Mouse (Mus musculus) layer of hippocampus, postnatal 36 days (tissue): ENCODE measurements around the gene Hmgb1. TPM values are rescaled to one million over a fixed set of nuclear protein-coding genes. Genes with fewer than 3 reads are reported as not detected.

Experiments used
- DNase-seq, 2 experiments: peaks; one replicate each; pipeline ENCODE4 v3.0.0; 2022
- total RNA-seq, 2 experiments: library from RNA; stranded (reverse); gene quantifications; 2 replicates each; pipeline ENCODE4 v1.2.3; 2021

Hmgb1 gene
- total RNA-seq, 2 experiments from 2014 or later = 136 to 137 TPM

DNA sequence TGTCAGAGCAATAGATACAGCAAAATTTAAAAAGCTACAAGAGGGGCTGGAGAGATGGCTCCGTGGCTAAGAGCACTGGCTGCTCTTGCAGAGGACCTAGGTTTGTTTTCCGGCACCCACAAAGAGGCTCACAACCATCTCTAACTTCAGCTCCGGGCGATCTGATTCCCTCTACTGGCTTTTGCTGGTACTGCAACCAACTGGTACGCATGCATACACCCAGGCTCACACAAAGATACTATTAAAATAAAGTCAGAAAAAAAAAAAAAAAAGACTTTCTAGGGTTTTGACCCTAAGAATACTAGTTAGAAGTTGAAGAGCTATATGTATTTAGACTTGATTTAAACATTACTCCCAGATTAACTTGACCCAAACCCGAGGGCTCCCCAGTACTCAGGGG lies 82.4 kb downstream of the Hmgb1 start:
- no peak for DNase-seq

DNA sequence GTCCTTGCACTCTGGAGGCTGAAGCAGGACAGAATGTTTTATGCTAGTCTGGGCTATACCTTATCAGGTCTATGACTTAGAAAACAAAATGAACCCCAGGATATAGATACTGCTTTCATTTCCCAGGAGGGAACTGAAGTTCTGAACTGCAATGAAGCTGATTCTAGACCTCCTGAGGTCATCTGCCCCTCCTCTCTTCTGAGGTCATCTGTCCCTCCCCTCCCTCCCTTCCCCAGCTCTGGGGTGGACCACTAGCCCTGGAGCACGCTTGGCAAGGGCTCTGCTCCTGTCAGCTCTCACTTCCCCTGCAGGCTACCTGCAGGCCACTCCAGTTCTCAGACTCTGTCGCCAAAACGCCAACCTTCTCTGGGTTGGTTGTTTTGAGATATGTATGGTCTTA lies 84.2 kb downstream of the Hmgb1 start:
- DNase-seq = no peak

DNA sequence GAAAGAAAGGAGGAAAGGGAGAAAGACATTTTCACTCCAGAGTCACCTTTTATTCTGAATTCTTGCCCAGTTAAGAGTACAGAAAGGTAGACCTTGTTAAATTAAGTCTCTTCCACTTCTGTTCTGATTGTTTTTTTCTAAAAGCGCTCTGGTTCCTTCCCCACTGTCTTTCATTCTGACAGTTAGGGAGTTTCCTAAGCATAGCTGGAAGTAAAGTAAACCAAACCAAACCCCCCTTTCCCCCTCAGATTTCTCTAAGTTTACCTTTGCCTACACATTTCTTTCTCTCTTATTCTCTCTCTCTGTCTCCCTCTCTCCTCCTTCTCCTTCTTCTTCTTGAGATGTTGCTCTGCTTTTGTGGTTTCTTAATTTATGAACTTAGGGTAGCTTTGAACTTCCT lies 85.3 kb downstream of the Hmgb1 start:
- no peak for DNase-seq

DNA sequence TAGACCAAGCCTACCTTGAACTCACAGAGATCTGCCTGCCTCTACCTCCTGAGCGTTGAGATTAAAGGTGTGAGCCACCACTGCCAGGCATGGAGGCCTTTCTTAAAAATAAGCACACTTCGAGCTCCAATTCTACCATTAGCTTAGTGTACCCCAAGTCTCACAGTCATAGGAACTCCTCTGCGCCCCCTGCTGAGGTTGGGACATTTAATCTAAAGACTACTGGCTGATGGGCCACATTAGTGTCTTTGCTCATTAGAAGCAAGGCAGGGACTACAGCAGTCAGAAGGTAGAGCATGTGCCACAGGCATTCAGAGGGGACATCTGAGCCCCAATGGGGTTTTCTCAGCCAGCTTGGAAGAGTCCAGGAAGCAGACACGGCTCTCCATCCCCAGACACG lies 86.4 kb downstream of the Hmgb1 start:
- DNase-seq = no peak

DNA sequence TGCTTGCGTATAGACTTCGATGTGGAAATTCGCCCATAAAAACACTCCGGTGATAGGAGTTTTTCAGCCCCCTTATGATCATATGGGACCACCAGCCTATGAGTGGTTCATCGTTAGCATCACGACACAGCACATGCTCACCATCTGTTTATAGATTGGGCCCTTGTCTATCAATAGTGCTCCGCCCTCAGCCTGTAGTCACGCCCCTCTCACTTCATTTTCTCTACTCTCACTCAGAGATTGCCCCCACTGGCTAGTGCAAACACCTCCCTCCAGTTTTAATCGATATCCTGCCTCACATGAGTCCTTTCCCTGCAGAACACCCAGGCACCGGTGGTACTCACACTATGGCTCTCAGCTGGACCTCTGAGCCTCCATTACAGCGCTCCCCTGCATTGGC lies 88.0 kb downstream of the Hmgb1 start:
- DNase-seq = no peak

DNA sequence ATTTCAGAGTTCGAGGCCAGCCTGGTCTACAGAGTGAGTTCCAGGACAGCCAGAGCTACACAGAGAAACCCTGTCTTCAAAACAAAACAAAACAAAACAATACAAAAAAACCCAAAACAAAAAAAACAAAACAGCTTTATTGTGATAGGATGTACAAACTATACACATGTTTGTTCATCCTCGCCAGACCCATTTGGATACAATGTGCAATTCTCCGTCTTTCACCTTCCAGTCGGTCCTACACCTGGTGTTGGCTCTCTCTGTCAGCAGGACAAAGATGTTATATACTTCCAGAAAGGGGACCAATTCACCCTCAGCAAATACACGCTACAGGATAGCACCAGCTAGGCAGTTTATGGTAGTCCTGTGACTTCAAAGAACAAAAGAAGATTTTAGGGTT lies 91.4 kb downstream of the Hmgb1 start:
- DNase-seq = no peak

DNA sequence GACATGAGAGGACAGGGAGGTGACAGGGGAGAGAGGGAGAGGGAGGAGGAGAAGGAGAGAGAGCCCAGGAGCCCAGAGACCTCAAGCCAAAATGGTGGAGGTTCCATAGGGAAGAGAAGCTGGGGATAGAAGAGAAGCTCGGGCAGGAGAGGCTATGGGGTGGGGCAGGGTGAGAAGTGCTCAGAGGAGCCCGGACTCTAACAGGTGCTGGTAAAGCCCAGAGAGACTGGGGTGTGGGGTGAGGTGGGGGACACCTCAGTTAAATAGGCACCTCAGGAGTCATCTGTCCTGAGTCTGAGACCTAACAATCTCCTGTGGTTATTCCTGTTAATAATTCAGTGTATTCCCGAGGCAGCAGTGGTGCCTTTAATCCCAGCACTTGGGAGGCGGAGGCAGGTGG lies 91.8 kb downstream of the Hmgb1 start:
- no peak for DNase-seq

DNA sequence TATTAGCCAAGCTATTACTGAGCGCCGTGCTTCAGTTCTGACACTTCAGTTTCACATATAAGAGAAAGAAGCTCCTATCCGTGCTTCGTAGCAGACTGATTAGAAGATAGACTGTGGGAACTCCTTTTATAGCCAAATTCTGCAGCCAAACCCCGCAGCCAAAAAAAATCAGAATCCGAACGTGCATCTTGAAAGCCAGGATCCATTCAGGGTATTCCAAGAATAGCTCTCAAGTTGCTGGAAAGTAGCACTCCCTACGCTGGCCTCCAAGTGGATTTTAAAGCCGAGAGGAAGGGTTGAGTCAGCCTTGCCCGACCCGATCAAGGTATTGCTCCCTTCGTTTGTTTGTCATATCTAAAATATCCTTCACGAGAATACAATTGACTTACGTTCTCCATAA lies 93.0 kb downstream of the Hmgb1 start:
- no peak for DNase-seq

DNA sequence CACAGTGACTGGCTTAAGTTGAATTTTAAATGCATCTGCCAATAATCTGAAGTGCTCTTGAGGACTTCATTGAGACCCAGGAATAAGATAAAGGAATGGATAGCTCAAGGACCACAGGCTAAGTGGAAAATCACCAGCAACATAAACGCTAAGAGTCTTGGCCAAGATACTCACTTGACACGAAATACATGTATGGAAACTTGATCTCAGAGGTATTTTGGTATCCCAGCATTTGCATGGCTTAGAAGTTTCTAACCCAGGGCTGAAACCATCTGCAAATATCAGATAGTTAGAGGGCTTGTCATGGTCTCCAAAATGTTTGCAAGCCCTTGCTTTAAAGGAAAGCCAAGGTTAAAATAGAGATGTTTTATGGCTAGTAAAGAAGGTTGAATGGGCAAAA lies 94.4 kb downstream of the Hmgb1 start:
- no peak for DNase-seq

DNA sequence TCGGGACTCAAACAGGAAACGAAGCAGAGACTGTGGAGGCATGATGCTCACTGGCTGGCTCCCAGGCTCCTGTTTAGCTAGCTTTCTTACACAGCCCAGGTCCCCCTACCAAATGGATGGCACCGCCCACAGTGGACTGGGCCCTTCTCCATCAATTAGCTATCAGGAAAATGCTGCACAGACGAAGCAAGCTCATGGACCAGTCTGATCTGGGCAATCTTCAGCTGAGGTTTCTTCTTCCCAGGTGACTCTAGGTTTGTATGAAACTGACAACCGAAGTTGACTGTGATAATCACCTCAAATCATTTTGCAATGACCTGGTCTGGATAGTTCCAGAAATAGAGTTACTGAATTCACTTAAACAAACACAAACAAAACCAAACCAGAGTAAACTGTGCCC lies 94.8 kb downstream of the Hmgb1 start:
- DNase-seq = no peak

DNA sequence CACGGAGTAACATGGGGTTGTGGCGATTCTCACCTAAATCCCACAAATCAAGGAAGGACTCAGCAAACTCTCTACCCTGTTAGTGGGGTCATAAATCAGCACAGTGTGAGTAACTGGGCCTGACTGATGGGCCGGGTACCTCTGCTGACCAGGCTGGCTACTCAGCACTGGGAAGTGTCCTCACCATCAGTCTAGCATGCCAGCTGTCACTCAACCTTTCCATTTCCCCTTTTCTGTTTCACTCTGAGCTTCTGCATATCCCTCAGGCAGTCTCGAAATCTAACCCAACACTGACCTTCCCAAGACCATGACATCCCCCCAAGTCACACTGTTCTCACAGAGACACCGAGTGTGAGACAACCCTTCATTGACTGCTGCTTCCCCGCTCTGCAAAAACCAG lies 95.4 kb downstream of the Hmgb1 start:
- DNase-seq = no peak

DNA sequence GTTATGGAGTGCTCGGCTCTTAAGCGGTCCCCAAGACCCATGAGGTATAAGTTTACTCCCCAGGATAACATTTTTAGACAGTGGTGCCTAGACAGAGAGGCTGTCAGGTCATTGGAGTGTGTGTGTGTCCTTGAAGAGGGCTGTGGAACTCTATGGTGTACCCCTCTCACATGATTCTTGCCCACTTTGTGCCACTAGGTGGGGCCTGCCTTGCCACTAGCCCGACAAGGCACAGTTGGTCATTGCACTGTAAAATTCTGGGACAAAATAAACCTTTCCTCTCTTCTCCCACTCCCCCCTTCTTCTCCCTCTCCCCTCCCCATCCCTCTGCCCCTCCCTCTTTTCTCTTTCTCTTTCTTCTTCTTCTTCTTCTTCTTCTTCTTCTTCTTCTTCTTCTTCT lies 96.1 kb downstream of the Hmgb1 start:
- no peak for DNase-seq

DNA sequence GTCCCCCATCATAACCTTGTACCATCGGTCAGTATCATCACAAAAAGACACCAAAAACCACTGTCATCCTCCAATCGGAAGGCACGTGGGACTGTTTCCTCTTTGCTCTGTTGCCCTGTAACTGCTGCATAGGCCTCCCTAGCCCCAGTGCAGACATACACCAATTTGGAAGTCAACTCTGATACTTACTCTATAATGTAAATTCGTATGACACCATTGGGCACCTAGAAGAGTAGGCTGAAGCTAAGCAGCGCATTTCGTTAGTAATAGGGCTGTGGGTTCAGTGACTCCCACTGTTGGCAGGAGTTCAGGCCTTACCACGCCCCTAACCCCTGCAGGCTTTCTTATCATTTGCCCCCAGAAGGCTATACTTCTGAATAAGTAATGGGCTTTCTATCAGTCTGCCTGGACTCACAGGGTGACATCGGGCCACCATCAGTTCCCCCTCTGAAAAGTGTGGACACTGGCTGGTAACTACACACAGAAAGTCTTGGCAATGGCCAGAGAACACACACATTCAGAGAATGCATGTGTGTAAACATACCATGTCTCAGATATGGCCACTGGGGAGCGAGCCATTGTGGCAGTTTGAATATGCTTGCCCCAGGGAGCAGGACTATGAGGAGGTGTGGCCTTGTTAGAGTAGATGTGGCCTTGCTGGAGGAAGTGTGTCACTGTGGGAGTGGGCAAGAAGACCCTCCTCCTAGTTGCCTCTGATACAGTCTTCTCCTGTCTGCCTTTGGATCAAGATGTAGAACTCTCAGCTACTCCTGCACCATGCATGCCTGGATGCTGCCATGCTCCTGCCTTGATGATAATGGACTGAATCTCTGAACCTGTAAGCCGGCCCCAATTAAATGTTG lies 97.7 kb downstream of the Hmgb1 start:
- DNase-seq = no peak

DNA sequence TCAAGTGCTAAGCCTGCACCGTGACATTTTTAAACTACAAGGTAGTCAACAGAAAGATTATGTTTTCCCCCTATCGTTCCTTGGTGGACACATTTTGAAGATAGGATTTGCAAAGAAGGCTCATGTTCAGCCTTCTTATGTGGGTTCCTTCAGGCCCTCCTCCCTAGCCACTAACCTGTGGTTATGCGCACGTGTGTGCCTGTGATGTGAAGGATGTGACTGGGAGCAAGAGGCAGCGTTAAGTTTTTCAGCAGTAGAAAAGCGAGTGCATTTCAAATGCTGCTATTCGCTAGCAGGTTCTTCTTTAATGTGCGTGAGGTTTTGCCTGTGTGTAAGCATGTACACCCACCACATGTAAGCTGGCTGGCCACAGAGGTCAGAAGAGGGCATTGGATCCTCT lies 103.8 kb downstream of the Hmgb1 start:
- DNase-seq = no peak

DNA sequence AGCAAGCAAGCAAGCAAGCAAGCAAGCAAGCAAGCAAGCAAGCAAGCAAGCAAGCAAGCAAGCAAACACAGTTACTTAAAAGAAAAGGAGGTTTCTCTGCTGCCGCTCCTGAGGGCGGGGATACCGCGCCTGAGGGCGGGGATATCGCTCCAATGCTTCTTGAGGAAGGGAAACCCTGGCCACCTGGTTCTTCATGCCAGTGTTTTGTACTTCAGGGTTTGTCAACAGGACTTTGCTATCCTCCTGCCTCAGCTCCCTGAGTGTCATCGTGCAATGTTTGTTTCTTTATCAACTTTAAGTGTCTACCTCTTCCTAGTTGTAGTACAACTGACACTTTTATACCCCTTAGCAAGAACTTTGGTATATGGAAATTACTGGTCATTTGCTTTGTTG lies 104.5 kb downstream of the Hmgb1 start:
- no peak for DNase-seq

DNA sequence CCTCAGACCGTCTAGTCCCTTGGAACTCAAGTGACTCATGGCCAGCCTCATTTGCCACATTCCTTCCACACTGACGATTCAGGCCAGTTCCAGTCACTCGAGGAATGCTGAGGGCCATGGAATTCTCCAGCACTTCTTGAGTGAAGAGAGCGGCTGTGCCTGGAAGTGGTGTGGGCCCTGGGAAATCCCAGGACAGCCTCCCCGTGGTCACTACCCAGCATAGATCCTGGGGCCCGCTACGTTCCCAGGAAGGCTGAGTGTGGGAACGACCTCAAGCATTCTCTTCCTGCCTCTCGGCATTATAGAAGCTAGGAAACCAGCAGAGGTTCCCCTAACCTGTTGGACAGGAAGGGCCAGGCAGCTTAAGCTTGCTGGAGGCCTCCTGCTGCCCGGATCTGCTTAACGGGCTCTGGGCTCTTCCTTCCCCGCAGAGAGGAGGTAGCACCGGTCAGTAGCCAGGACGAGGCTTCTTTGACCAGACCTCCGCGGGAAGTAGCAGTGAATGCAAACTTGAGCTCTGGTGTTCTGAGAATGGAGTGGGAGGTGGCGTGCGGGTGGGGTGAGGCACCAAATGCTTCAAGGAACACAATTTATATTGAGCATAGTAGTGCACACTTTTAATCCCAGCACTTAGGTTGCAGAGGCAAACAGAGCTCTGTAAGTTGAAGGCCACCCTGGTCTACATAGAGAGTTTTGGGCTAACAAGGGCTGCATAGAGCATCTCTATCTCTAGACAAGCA lies 105.1 kb downstream of the Hmgb1 start:
- peak in 1 of 2 experiments; percentile 3 for DNase-seq

DNA sequence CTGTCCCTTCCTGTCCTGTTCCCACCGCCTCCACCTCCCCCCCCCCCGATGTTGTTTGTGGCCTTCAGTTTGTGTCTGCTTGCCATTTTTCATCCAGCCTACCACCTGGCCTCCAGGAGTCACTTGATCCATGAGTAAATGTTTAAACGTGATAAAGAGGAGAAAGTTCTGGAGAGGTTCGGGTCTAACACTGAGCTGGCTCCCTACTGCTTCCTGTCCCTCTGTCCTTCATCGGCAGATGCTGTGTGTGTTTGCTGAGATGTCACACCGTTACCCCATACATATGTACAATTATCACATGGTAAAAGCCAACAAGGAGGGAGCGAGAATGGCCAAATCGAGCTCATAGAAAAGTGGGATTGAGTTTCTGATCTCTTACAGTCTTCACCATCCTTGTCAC lies 107.2 kb downstream of the Hmgb1 start:
- no peak for DNase-seq

DNA sequence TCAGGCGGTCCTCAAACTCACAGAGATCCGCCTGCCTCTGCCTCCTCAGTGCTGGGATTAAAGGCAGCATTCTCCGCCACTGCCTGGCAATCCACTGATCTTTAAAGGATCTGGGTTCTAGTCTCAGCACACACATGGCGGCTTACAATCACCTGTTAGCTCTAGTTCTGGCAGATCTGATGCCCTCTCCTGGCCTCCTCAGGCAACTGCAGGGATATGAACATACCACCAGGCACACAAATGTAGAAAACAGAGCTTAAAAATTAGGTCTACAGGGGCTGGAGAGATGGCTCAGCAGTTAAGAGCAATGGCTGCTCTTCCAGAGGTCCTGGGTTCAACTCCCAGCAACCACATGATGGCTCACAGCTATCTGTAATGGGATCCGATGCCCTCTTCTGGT lies 112.7 kb downstream of the Hmgb1 start:
- no peak for DNase-seq

DNA sequence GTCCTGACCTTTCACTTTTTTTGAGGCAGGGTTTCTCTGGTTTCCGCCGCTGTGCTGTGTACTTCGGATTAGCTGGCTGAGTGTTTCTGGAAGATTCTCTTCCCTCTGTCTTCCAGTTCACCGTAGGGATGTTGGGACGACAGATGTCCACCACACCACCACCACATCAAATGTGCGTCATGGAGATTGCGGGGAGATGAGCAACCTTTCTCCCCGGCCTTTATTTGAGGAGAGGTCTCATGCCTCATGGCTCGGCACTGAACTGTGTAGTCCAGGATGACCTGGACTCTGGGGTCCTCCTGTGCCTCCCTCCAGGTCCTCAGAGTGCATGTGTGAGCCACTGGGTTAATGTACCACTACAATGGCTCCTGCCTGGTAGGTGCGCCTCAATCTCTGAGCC lies 115.5 kb downstream of the Hmgb1 start:
- no peak for DNase-seq

DNA sequence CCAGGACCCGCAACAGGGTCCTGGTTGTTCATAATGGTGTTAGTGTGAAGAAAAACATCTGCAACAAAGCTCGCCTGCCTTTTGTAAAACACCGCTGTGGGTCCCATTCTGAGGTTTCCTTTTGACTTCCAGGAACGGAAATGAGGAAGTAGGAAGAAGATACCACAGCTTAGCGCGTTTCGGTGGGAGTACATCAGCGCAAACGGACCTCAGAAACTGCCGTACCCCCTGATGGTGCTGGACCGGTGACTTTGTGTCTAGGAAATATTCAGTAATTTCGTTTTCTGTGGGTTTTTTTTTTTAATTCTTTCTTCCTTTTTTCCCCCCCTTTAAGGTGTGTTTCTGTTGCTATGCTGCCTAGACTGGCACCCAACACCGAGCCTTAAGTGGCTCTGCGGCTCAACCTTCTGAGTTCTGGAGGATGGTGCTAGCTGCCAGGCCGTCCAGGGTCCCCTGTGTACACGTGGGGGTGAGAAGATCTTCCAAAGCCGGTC lies 116.0 kb downstream of the Hmgb1 start:
- DNase-seq = no peak

DNA sequence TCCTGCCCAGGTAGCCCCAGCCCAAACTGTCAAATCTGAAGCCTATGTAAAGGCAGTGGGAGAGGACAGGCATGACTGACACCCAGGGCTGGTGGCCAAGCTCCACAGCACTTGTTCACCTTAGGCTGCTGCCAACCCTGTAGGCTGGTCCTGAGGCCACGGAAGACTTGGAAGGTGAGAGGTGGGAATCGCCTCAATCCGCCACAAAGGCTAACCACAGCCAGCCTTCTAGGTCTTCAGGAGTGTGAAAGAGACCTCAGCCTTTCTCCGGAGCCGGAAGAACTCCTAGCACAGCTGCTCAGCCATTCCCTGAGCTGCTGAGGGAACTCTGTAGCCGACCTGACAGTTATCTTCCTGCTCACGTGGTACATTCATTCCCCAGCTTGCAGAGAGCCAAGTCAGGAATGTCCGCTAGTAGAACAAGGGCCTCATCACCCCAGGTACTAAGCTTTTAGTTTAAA lies 116.8 kb downstream of the Hmgb1 start:
- no peak for DNase-seq

DNA sequence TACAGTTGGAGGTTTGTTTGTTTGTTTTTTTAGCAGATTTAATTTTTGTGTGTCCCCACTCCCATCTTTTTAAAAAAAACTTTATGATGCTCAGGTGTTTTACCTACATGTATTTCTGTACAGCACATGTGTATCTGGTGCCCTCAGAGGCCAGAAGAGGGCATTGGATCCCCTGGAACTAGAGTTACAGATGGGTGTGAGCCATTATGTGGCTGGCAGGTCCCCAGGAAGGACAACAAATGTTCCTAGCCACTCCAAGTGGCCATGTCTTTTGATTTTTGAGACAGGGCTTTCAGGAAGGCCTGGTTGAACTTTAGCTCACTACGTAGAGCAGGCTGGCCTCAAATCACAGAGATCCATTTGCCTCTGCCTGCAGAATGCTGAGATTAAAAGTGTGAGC lies 121.5 kb downstream of the Hmgb1 start:
- no peak for DNase-seq

DNA sequence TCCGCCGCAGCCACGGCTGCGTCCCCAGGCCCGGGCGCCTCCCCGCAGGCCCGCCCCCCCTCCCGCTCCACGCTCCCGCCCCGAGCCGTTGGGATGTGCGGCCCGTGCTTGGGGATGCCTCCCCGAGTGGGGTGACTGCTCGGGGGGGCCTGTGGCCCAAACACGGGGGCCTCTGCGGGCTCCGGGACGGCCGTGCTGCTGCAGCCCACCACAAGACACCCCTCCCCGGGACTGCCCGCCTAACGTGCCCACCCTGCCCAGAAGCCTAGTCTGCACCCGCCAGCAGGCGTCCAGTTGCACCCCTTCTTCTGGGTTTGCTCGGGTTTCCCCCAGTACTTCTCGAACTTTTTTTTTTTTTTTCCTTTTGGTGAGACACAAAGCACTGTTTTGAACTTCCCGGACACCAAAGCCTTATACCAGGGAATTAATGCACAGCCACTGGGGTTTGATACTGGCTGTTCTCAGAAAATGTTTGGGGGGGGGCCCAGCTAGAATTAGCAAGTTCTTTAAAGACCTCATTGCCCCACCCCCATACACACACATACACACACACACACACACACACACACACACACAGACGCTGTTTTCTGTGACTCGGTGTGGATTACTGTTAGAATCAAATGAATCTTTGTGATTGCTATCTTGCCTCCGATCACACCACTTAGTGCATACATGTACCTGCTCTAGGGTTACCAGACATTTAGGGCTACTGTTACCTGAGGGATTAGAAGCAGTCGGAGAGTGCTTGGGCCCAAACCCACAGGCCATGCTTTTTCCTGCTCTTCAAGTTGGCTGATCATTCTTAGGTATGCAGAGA lies 130.7 kb downstream of the Hmgb1 start:
- peak in 1 of 2 experiments; percentile 10 for DNase-seq
